Mouse (Mus musculus) CH12.LX (cell line): ENCODE data around the gene Gm27027. TPM values are rescaled to one million over a fixed set of nuclear protein-coding genes. Genes with fewer than 3 reads are reported as not detected.

Source experiments
- DNase-seq: peaks from one replicate; pipeline ENCODE4 v3.0.0-alpha.2; 2013; ENCODE audit errors: extremely low read depth
- H3K27ac ChIP-seq: 2 replicates; pipeline ENCODE4 v1.5.1; 2012; ENCODE audit warnings: low read depth, mild to moderate bottlenecking, control low read depth, moderate library complexity; ENCODE audit not compliant: insufficient read depth
- H3K27me3 ChIP-seq: replicated peaks from 2 replicates; pipeline ENCODE3; 2012; ENCODE audit warnings: inconsistent platforms
- H3K36me3 ChIP-seq, 2 experiments: replicated peaks in 1 of 2; 2 replicates each; pipeline versions ENCODE3 to v1.6.1; 2012; ENCODE audit warnings: inconsistent platforms in 1 of 2, low read length in 1 of 2, mild to moderate bottlenecking in 1 of 2, mixed read lengths in 1 of 2, moderate library complexity in 1 of 2; ENCODE audit not compliant: control insufficient read depth in 1 of 2, insufficient read depth in 1 of 2
- H3K4me1 ChIP-seq, 2 experiments: 2 replicates each; pipeline ENCODE4 v1.6.1; 2012; ENCODE audit warnings: inconsistent platforms in 1 of 2, moderate library complexity in 1 of 2; ENCODE audit not compliant: insufficient read depth in 2 of 2, control insufficient read depth in 1 of 2
- H3K4me2 ChIP-seq: 2 replicates; pipeline ENCODE4 v1.6.1; 2012; ENCODE audit warnings: low read depth, mild to moderate bottlenecking, control low read depth; ENCODE audit not compliant: poor library complexity, insufficient read depth, severe bottlenecking
- H3K4me3 ChIP-seq, 3 experiments: fragments of 150-350 bp in 1 of 3; sonication (generic) in 1 of 3; replicated peaks in 1 of 3; 2 replicates each; pipeline versions ENCODE3 to v1.5.1; 2011 to 2012; ENCODE audit warnings: low read depth in 2 of 3, low read length in 2 of 3, mild to moderate bottlenecking in 2 of 3, moderate library complexity in 2 of 3, control low read depth in 1 of 3, improper control_type of control experiment in 1 of 3, inconsistent platforms in 1 of 3, mixed read lengths in 1 of 3; ENCODE audit not compliant: poor library complexity in 1 of 3
- H3K79me2 ChIP-seq: replicated peaks from 2 replicates; pipeline ENCODE4 v1.6.1; 2012; ENCODE audit warnings: mild to moderate bottlenecking, moderate library complexity; ENCODE audit not compliant: control insufficient read depth, poor library complexity, insufficient read depth, severe bottlenecking; ENCODE audit errors: extremely low read depth
- H3K9ac ChIP-seq: 2 replicates; pipeline ENCODE4 v1.6.1; 2012; ENCODE audit warnings: low read depth, mild to moderate bottlenecking, control low read depth, moderate library complexity; ENCODE audit not compliant: insufficient read depth
- H3K9me3 ChIP-seq: replicated peaks from 2 replicates; pipeline ENCODE3; 2012; ENCODE audit warnings: low read length, inconsistent platforms, mixed read lengths
- CHD2 ChIP-seq: IDR thresholded peaks from 2 replicates; pipeline ENCODE4 v1.6.1; 2011; ENCODE audit warnings: low read length, improper control_type of control experiment
- CTCF ChIP-seq, 2 experiments: IDR thresholded peaks in 1 of 2; conservative IDR thresholded peaks in 1 of 2; 2 replicates each; pipeline ENCODE4 v1.5.1; 2011 to 2012; ENCODE audit warnings: low read depth in 2 of 2, low read length in 2 of 2, improper control_type of control experiment in 1 of 2, inconsistent platforms in 1 of 2, mild to moderate bottlenecking in 1 of 2, moderate library complexity in 1 of 2
- GABPA ChIP-seq: IDR thresholded peaks from 2 replicates; pipeline ENCODE4 v1.6.1; 2012; ENCODE audit warnings: low read depth, low read length, improper control_type of control experiment, inconsistent platforms; ENCODE audit not compliant: insufficient replicate concordance
- HCFC1 ChIP-seq: IDR thresholded peaks from 2 replicates; pipeline ENCODE4 v1.6.1; 2012; ENCODE audit warnings: low read depth, mild to moderate bottlenecking, inconsistent platforms, low read length, improper control_type of control experiment
- MAFK ChIP-seq: IDR thresholded peaks from 2 replicates; pipeline ENCODE4 v1.6.1; 2011; ENCODE audit warnings: low read length, improper control_type of control experiment; ENCODE audit not compliant: insufficient replicate concordance
- MAZ ChIP-seq: IDR thresholded peaks from 2 replicates; pipeline ENCODE4 v1.6.1; 2012; ENCODE audit warnings: low read depth, mild to moderate bottlenecking, inconsistent platforms, low read length, improper control_type of control experiment, moderate library complexity
- MYC ChIP-seq: IDR thresholded peaks from 2 replicates; pipeline ENCODE4 v1.6.1; 2011; ENCODE audit warnings: low read depth, mild to moderate bottlenecking, improper control_type of control experiment, low read length
- PAX5 ChIP-seq: IDR thresholded peaks from 2 replicates; pipeline ENCODE4 v1.6.1; 2012; ENCODE audit warnings: low read length, inconsistent platforms, mixed read lengths
- SIN3A ChIP-seq: IDR thresholded peaks from 2 replicates; pipeline ENCODE4 v1.6.1; 2012; ENCODE audit warnings: low read length, improper control_type of control experiment, inconsistent platforms
- USF1 ChIP-seq: IDR thresholded peaks from 2 replicates; pipeline ENCODE4 v1.6.1; 2014; ENCODE audit warnings: low read depth, mild to moderate bottlenecking, inconsistent platforms, low read length, improper control_type of control experiment
- ZKSCAN1 ChIP-seq: IDR thresholded peaks from 2 replicates; pipeline ENCODE4 v1.6.1; 2012; ENCODE audit warnings: low read depth, inconsistent platforms, low read length, improper control_type of control experiment, borderline replicate concordance
- ZMIZ1 ChIP-seq: IDR thresholded peaks from 2 replicates; pipeline ENCODE4 v1.6.1; 2012; ENCODE audit warnings: low read depth, mild to moderate bottlenecking, inconsistent platforms, low read length, improper control_type of control experiment
- ZNF384 ChIP-seq: IDR thresholded peaks from 2 replicates; pipeline ENCODE4 v1.6.1; 2012; ENCODE audit warnings: low read depth, low read length, improper control_type of control experiment, inconsistent platforms
- dilution Hi-C: fragments of 300-500 bp; cut with MboI; formaldehyde crosslinking; loops from 2 replicates; pipeline ENCODE4 v1.14.3; 2020; ENCODE audit warnings: low sequenced_read_pairs; ENCODE audit not compliant: extremely low pct_unique_long_range_greater_than_20kb, extremely low pct_ligation_motif_present
- in situ Hi-C: fragments of 300-500 bp; cut with MboI; formaldehyde crosslinking; loops from 3 replicates; pipeline ENCODE4 v1.14.3; 2019; ENCODE audit warnings: low sequenced_read_pairs, low pct_ligation_motif_present, low pct_unique_long_range_greater_than_20kb, mixed read lengths
- polyA plus RNA-seq: library from polyadenylated mRNA; unstranded; fragments of >175 nt; gene quantifications from 2 replicates; pipeline ENCODE4 v1.2.1, GENCODE M21; 2012; ENCODE audit warnings: low read depth; ENCODE audit not compliant: insufficient read length
- total RNA-seq, 2 experiments: library from RNA; depleted of rRNA; stranded (reverse); fragments of 300-350 nt in 1 of 2; fragments of >200 nt in 1 of 2; gene quantifications; 2 replicates each; pipeline ENCODE4 v1.2.3; 2012 to 2014

Gm27027 gene
- total and polyA plus RNA-seq, 3 experiments = not detected

GRCm38 (mm10) chr2:93988440-93988839, 7.7 kb downstream of the Gm27027 start:
- dilution Hi-C loops (no loop called here), in situ Hi-C loops (no loop called here)
- no peak overlapping the region for H3K4me3 ChIP-seq
- no peak for DNase-seq
- no peak overlapping the region for H3K9ac ChIP-seq
- peaks cover 71 to 98% of the 10 kb centered on the region in 2 experiments for H3K36me3 ChIP-seq
- peaks cover 0 to 6% of the 10 kb centered on the region in 2 experiments; a peak in 1 of 4 replicates for H3K4me1 ChIP-seq
- H3K4me2 ChIP-seq = no peak overlapping the region
- H3K79me2 ChIP-seq = no peaks in the 10 kb centered on the region
- no peaks in the 10 kb centered on the region for H3K27me3 ChIP-seq
- H3K27ac ChIP-seq = no peak overlapping the region
- TF ChIP-seq MAZ = no peak
- TF ChIP-seq MYC = no peak
- TF ChIP-seq MAFK = peak; percentile 52; the same call in 1 of the 2 replicates
- TF ChIP-seq USF1 = no peak
- no peak for TF ChIP-seq CTCF (conservative IDR thresholded peaks at IDR 0.05 in 1 of 2, IDR thresholded peaks at IDR 0.05 in 1 of 2; ENCODE audit: low read depth in 2 of 2, low read length in 2 of 2)
- TF ChIP-seq ZMIZ1 = no peak
- no peaks in the 10 kb centered on the region for H3K9me3 ChIP-seq

DNA sequence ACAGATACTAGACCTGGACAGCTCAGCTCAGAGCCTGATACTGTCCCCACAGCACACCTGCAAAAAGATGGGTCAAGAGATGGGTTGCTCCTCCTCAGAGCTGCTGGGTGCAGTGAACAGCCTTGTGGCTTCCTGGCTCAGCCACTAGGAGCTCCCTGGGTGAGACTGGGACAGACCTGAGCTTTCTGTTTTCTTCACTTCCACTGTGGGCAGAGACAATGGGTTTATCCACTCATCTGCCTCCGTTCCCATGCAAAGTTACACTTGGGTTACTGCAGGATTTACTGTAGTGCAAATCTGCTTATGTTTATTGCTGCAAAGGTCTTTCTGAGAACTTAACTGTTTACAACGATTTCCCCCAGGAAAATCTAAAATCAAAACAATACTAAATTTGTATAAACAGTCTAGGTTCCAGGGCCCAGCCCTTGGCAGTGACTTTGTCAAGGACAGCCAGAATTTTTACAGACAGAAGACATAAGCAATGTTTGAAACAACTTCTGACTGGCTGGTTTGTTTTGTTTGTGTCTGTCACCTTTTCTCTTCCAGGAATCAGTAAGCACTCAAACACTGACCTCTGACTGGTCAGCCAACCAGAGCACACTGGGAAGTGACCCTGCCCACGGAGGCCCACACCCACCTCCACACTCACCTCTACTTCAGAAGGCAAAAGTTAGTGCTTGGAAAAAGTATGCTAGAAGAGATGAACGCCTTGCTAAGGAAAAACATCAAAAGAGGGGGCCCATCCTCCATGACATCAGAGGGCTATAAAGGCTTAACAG, 13.5 kb downstream of the Gm27027 start:
- in situ Hi-C loops (no loop called here), dilution Hi-C loops (no loop called here)
- Histone ChIP-seq H3K9ac (no peak overlapping the region), H3K27me3 (no peaks in the 10 kb centered on the region), H3K79me2 (no peaks in the 10 kb centered on the region), H3K9me3 (no peaks in the 10 kb centered on the region), H3K36me3 (peaks cover 39 to 94% of the 10 kb centered on the region in 2 experiments), H3K4me2 (no peak overlapping the region), H3K27ac (no peak overlapping the region), H3K4me3 (no peak overlapping the region), H3K4me1 (peaks cover 5% of the 10 kb centered on the region in 2 experiments)
- TF ChIP-seq GABPA (no peak), ZKSCAN1 (no peak), CHD2 (no peak), MAFK (no peak), MAZ (no peak), PAX5 (no peak), HCFC1 (no peak), SIN3A (no peak), ZNF384 (no peak)
- no peak for DNase-seq
